Mouse (Mus musculus) myocyte (in vitro differentiated cells): ENCODE data around the gene Mrps18a. TPM values are rescaled to one million over a fixed set of nuclear protein-coding genes. Genes with fewer than 3 reads are reported as not detected.

Source experiments
- H3K27me3 ChIP-seq: one replicate; pipeline ENCODE4 v1.6.1; 2011; ENCODE audit not compliant: control insufficient read depth, insufficient read depth, insufficient read length
- H3K36me3 ChIP-seq: one replicate; pipeline ENCODE4 v1.6.1; 2011; ENCODE audit not compliant: control insufficient read depth, insufficient read depth
- H3K4me2 ChIP-seq: one replicate; pipeline ENCODE4 v1.6.1; 2011; ENCODE audit warnings: low read depth, control low read depth
- H3K4me3 ChIP-seq: one replicate; pipeline ENCODE4 v1.5.1; 2011; ENCODE audit warnings: mild to moderate bottlenecking, control low read depth, moderate library complexity
- H3K79me2 ChIP-seq: one replicate; pipeline ENCODE4 v1.6.1; 2011; ENCODE audit not compliant: control insufficient read depth, insufficient read depth
- H3ac ChIP-seq: one replicate; pipeline ENCODE4 v1.6.1; 2011; ENCODE audit not compliant: control insufficient read depth, insufficient read length
- CEBPB ChIP-seq: IDR thresholded peaks from 2 replicates; pipeline ENCODE4 v1.6.1; 2011; ENCODE audit warnings: mild to moderate bottlenecking, moderate library complexity; ENCODE audit not compliant: poor library complexity, insufficient read depth, severe bottlenecking
- E2F4 ChIP-seq: IDR thresholded peaks from one replicate; pipeline ENCODE4 v1.6.1; 2011; ENCODE audit warnings: mild to moderate bottlenecking, control low read depth, moderate library complexity; ENCODE audit not compliant: insufficient read depth
- MAX ChIP-seq: IDR thresholded peaks from one replicate; pipeline ENCODE4 v1.6.1; 2011; ENCODE audit warnings: low read depth, mild to moderate bottlenecking, control low read depth
- MYOD1 ChIP-seq, 3 experiments: IDR thresholded peaks; one replicate each; pipeline ENCODE4 v1.6.1; 2011; ENCODE audit warnings: control low read depth in 2 of 3, low read depth in 2 of 3, mild to moderate bottlenecking in 2 of 3, moderate library complexity in 1 of 3; ENCODE audit not compliant: insufficient read length in 2 of 3, control insufficient read depth in 1 of 3
- MYOG ChIP-seq, 3 experiments: IDR thresholded peaks; one replicate each; pipeline ENCODE4 v1.6.1; 2011; ENCODE audit warnings: control low read depth in 2 of 3, low read depth in 2 of 3, mild to moderate bottlenecking in 2 of 3; ENCODE audit not compliant: insufficient read length in 2 of 3, control insufficient read depth in 1 of 3, insufficient read depth in 1 of 3
- POLR2A ChIP-seq: IDR thresholded peaks from one replicate; pipeline ENCODE4 v1.6.1; 2011; ENCODE audit warnings: low read depth, mild to moderate bottlenecking, control low read depth, moderate library complexity; ENCODE audit not compliant: insufficient read length
- POLR2AphosphoS2 ChIP-seq: IDR thresholded peaks from one replicate; pipeline ENCODE4 v1.6.1; 2011; ENCODE audit warnings: low read depth, control low read depth; ENCODE audit not compliant: insufficient read length
- REST ChIP-seq: IDR thresholded peaks from one replicate; pipeline ENCODE4 v1.6.1; 2011; ENCODE audit warnings: mild to moderate bottlenecking, control low read depth, moderate library complexity; ENCODE audit not compliant: insufficient read depth, insufficient read length
- SRF ChIP-seq: IDR thresholded peaks from one replicate; pipeline ENCODE4 v1.6.1; 2011; ENCODE audit warnings: low read depth; ENCODE audit not compliant: control insufficient read depth, insufficient read length
- TCF12 ChIP-seq: IDR thresholded peaks from one replicate; pipeline ENCODE4 v1.6.1; 2011; ENCODE audit warnings: mild to moderate bottlenecking, control low read depth; ENCODE audit not compliant: poor library complexity, insufficient read depth, severe bottlenecking
- TCF3 ChIP-seq: IDR thresholded peaks from one replicate; pipeline ENCODE4 v1.6.1; 2011; ENCODE audit warnings: low read depth, control low read depth; ENCODE audit not compliant: insufficient read length
- USF1 ChIP-seq: IDR thresholded peaks from one replicate; pipeline ENCODE4 v1.6.1; 2011; ENCODE audit warnings: low read depth, mild to moderate bottlenecking, control low read depth, moderate library complexity
- polyA plus RNA-seq: library from polyadenylated mRNA; unstranded; fragments of >200 nt; fragmentation: generic; extraction: Trizol; gene quantifications from one replicate; pipeline ENCODE4 v1.2.1, GENCODE M21; 2012; ENCODE audit warnings: missing spikeins

Mrps18a gene
- polyA plus RNA-seq, 1 experiment, result 112 TPM

DNA sequence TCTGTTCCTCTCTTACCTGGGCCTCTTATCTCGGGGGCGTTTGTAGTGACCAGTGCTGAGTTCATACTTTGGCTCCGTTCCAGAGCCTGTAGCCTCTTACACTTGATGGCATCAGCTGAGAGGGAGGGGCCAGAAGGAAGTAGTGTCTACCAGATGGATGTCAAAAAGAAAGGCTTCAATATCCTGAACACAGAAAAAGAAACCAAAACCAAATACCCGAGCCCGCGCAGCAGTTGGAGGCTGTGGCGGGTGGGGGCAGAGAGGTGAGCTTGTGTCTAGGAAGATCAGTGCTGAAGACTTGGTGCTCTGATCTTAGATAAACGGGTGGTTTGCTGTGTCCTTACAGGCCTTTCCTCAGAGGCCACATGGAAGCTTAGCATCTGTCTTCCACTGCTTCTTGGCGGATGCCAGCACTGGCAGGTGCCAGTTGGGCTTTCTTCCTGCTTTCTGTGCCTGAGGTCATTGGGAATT lies 52.2 kb downstream of the Mrps18a start:
- Histone ChIP-seq H3K4me2 (peak overlapping the region; percentile 79), H3K4me3 (peak overlapping the region; percentile 94), H3ac (no peak overlapping the region), H3K36me3 (peaks cover 41% of the 10 kb centered on the region), H3K27me3 (no peaks in the 10 kb centered on the region), H3K79me2 (peaks cover 38% of the 10 kb centered on the region)
- no peak for TF ChIP-seq TCF12
- no peak for TF ChIP-seq USF1
- peak; percentile 95 for TF ChIP-seq CEBPB
- no peak for TF ChIP-seq TCF3
- no peak for TF ChIP-seq POLR2A
- TF ChIP-seq MYOG (IDR thresholded peaks at IDR 0.05; ENCODE audit: control insufficient read depth in 1 of 3, insufficient read depth in 1 of 3, insufficient read length in 2 of 3, low read depth in 2 of 3), result peak in 1 of 3 experiments; percentile 32
- no peak for TF ChIP-seq REST
- peak in 1 of 3 experiments; percentile 39 for TF ChIP-seq MYOD1 (IDR thresholded peaks at IDR 0.05; ENCODE audit: control insufficient read depth in 1 of 3, insufficient read length in 2 of 3, low read depth in 2 of 3)
- no peak for TF ChIP-seq E2F4
- TF ChIP-seq SRF, result no peak
- TF ChIP-seq MAX, result no peak
- TF ChIP-seq POLR2AphosphoS2, result no peak

DNA sequence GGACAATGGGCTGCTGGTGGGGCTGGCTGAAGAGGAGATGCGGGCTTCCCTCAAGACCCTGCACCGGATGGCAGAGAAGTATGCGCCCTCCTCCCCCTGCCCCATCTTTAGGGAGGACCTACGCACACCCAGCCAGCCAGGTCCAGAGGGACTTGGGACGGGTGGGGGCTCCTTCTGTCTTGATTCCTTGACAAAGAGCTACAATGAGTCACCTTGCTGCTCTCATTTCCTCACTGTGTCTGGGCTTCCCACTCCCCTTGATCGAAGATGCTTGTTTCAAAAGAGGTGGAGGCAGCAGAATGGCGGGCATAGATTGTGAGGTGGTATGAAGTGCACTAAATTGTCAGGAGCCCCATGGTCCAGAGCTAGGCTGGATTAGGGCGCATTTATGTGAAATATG lies 53.5 kb downstream of the Mrps18a start:
- no peaks in the 10 kb centered on the region for H3K27me3 ChIP-seq
- H3K79me2 ChIP-seq, result peaks cover 38% of the 10 kb centered on the region
- peak overlapping the region; percentile 79 for H3K4me2 ChIP-seq
- no peak for TF ChIP-seq TCF12
- no peak for TF ChIP-seq REST
- TF ChIP-seq MYOG (IDR thresholded peaks at IDR 0.05; ENCODE audit: control insufficient read depth in 1 of 3, insufficient read depth in 1 of 3, insufficient read length in 2 of 3, low read depth in 2 of 3), result no peak
- TF ChIP-seq MYOD1 (IDR thresholded peaks at IDR 0.05; ENCODE audit: control insufficient read depth in 1 of 3, insufficient read length in 2 of 3, low read depth in 2 of 3), result no peak
- peaks cover 53% of the 10 kb centered on the region for H3K36me3 ChIP-seq
- H3K4me3 ChIP-seq, result peak overlapping the region; percentile 94
- no peak overlapping the region for H3ac ChIP-seq

- Histone ChIP-seq H3K79me2 (peaks cover 38% of the 10 kb centered on the region), H3K4me3 (no peak overlapping the region), H3K4me2 (no peak overlapping the region), H3ac (no peak overlapping the region), H3K36me3 (peaks cover 58% of the 10 kb centered on the region), H3K27me3 (no peaks in the 10 kb centered on the region)
- TF ChIP-seq MYOG (IDR thresholded peaks at IDR 0.05; ENCODE audit: control insufficient read depth in 1 of 3, insufficient read depth in 1 of 3, insufficient read length in 2 of 3, low read depth in 2 of 3), result no peak
- TF ChIP-seq TCF3, result no peak
- TF ChIP-seq REST, result no peak
- no peak for TF ChIP-seq POLR2AphosphoS2
- TF ChIP-seq E2F4, result no peak
- TF ChIP-seq TCF12, result no peak
- no peak for TF ChIP-seq MYOD1 (IDR thresholded peaks at IDR 0.05; ENCODE audit: control insufficient read depth in 1 of 3, insufficient read length in 2 of 3, low read depth in 2 of 3)
- no peak for TF ChIP-seq MAX
- TF ChIP-seq USF1, result no peak
- TF ChIP-seq CEBPB, result no peak
- TF ChIP-seq SRF, result no peak
- no peak for TF ChIP-seq POLR2A
These were observed 54.0 kb downstream of the Mrps18a start for GRCm38 (mm10) chr17:46164791-46165190.

DNA sequence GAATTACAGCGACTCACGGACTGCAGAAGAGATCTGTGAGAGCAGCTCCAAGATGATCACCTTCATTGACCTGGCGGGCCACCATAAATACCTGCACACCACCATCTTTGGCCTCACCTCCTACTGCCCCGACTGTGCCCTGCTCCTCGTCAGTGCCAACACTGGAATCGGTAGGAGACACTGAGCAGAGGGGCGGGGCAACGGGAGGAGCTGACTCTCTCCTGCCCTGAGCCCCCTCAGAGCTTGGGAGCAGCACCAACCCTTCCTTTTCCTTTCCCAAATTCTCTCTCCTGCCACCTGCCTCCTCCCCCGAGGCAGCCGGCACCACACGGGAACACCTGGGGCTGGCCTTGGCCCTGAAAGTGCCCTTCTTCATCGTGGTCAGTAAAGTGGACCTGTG lies 54.7 kb downstream of the Mrps18a start:
- H3K27me3 ChIP-seq, result no peaks in the 10 kb centered on the region
- TF ChIP-seq POLR2AphosphoS2 (peak; percentile 50), MAX (no peak)
- H3K4me2 ChIP-seq, result no peak overlapping the region
- H3K4me3 ChIP-seq, result no peak overlapping the region
- peaks cover 38% of the 10 kb centered on the region for H3K79me2 ChIP-seq
- H3K36me3 ChIP-seq, result peaks cover 65% of the 10 kb centered on the region
- H3ac ChIP-seq, result no peak overlapping the region

DNA sequence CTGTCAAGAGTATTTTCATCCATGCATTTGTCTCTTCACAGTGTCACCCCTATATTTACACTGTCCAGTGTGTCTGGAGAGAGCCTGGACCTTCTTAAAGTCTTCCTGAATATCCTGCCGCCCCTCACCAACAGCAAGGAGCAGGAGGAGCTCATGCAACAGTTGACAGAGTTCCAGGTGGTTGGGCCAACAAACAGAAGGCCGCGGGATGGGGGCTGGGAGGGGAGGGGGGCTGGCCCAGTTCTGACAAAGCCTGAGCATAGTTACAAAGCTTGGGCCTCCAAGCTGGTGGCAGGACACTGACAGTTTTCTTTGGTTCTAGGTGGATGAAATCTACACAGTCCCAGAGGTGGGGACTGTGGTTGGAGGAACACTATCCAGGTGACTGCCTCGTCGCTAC lies 55.5 kb downstream of the Mrps18a start:
- no peaks in the 10 kb centered on the region for H3K27me3 ChIP-seq
- H3K79me2 ChIP-seq, result peaks cover 34% of the 10 kb centered on the region
- H3K4me2 ChIP-seq, result no peak overlapping the region
- no peak overlapping the region for H3K4me3 ChIP-seq
- peaks cover 72% of the 10 kb centered on the region for H3K36me3 ChIP-seq
- no peak overlapping the region for H3ac ChIP-seq
- TF ChIP-seq MYOG (IDR thresholded peaks at IDR 0.05; ENCODE audit: control insufficient read depth in 1 of 3, insufficient read depth in 1 of 3, insufficient read length in 2 of 3, low read depth in 2 of 3), result no peak
- no peak for TF ChIP-seq TCF3
- no peak for TF ChIP-seq MYOD1 (IDR thresholded peaks at IDR 0.05; ENCODE audit: control insufficient read depth in 1 of 3, insufficient read length in 2 of 3, low read depth in 2 of 3)
- no peak for TF ChIP-seq TCF12
- TF ChIP-seq USF1, result no peak
- no peak for TF ChIP-seq POLR2A
- no peak for TF ChIP-seq POLR2AphosphoS2
- TF ChIP-seq CEBPB, result no peak
- no peak for TF ChIP-seq REST
